ENCODE assay signal across 23 mouse cellular contexts in the genomic region with DNA sequence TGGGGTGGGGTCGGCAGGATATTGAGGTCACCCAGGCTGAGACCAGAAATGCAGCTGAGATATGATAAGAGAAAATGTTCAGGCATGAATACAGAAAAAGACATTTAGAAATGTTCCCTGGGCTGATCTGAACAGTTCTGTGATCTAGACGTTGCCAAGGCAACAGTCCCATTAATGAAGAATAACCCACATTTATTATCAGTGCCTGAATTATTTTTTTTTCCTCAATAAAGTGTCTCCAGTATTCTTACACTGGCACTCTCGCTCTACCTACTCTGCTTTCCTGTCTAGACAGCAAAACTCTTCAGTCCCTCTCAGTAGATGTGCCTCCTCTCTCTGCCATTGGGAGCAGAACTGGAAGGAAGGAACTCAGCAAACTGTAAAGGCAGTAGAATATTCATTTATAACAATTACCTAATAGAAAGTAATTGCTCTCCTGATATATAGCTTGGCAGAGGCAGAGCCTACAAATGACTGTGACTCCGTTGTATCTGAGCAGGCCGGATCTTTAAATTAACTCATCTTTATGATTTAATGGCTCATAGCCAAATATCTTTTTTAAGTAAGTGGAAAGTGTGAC. TPM values are rescaled to one million over a fixed set of nuclear protein-coding genes. Genes with fewer than 3 reads are reported as not detected.
DNase-seq lines count a peak whose midpoint lies in the region; ATAC-seq and TF ChIP-seq lines count a peak whose summit lies in the region.
"Had no signal": no experiment of that assay in that cellular context is flagged by ENCODE, and none has a peak within 500 bp of the region (broad histone marks: within the 10 kb centered on the region; RNA-seq: fewer than 3 reads in every experiment).

No protein-coding gene starts in this region.

- TF ChIP-seq CTCF in layer of hippocampus, adult 2 months (conservative IDR thresholded peaks at IDR 0.05) = no peak; the same call in 1 of the 2 replicates
- no peak for TF ChIP-seq CTCF in midbrain, postnatal 0 days (IDR thresholded peaks at IDR 0.05)

- intact Hi-C loops in left cerebral cortex, postnatal 4 days (cut with DNase I) = no loop called here

- 71% methylated on average over 5 of the region's 5 CpGs for WGBS in forebrain, embryonic 12.5 days
- WGBS in forebrain, embryonic 10.5 days = 96% methylated on average over 5 of the region's 5 CpGs
- 43% methylated on average over 5 of the region's 5 CpGs for WGBS in forebrain, embryonic 16.5 days
- 59% methylated on average over 5 of the region's 5 CpGs for WGBS in midbrain, postnatal 0 days

- H3K4me3 ChIP-seq in forebrain, embryonic 12.5 days (replicated peaks) = no peak overlapping the region
- no peak overlapping the region for H3K4me3 ChIP-seq in forebrain, embryonic 10.5 days
- peak overlapping the region; percentile 4; the same call in 1 of the 2 replicates for H3K4me3 ChIP-seq in layer of hippocampus, adult 2 months
- no peak overlapping the region for H3K4me3 ChIP-seq in forebrain, embryonic 16.5 days (replicated peaks; ENCODE audit: low read length)
- no peak overlapping the region for H3K4me3 ChIP-seq in midbrain, postnatal 0 days (ENCODE audit: low read depth, low read length)
- H3K4me3 ChIP-seq: embryonic facial prominence, embryonic 15.5 days; heart, adult 2 months; heart, embryonic 13.5 days; limb, embryonic 12.5 days; midbrain, embryonic 12.5 days had no signal

- no peaks in the 10 kb centered on the region for H3K36me3 ChIP-seq in forebrain, embryonic 12.5 days (replicated peaks)
- no peaks in the 10 kb centered on the region for H3K36me3 ChIP-seq in forebrain, embryonic 10.5 days (replicated peaks)
- no peaks in the 10 kb centered on the region for H3K36me3 ChIP-seq in forebrain, embryonic 16.5 days (ENCODE audit: control insufficient read depth, insufficient read depth)
- no peaks in the 10 kb centered on the region for H3K36me3 ChIP-seq in midbrain, postnatal 0 days (ENCODE audit: insufficient read depth, low read length)
- H3K36me3 ChIP-seq: embryonic facial prominence, embryonic 15.5 days; limb, embryonic 12.5 days; midbrain, embryonic 12.5 days had no signal

- no peak overlapping the region for H3K4me2 ChIP-seq in forebrain, embryonic 12.5 days
- H3K4me2 ChIP-seq in forebrain, embryonic 16.5 days (ENCODE audit: low read length) = peak overlapping the region; percentile 26
- H3K4me2 ChIP-seq in midbrain, postnatal 0 days (ENCODE audit: low read depth, low read length, poor library complexity, severe bottlenecking) = no peak overlapping the region
- H3K4me2 ChIP-seq: embryonic facial prominence, embryonic 15.5 days; heart, embryonic 13.5 days; limb, embryonic 12.5 days; liver, embryonic 11.5 days; midbrain, embryonic 12.5 days had no signal

- peaks cover 45% of the 10 kb centered on the region for H3K4me1 ChIP-seq in forebrain, embryonic 12.5 days
- H3K4me1 ChIP-seq in forebrain, embryonic 10.5 days = peaks cover 51% of the 10 kb centered on the region
- H3K4me1 ChIP-seq in forebrain, embryonic 16.5 days (replicated peaks; ENCODE audit: control insufficient read depth, insufficient read depth, low read length) = peaks cover 48% of the 10 kb centered on the region
- H3K4me1 ChIP-seq in midbrain, postnatal 0 days (ENCODE audit: insufficient read depth, low read length) = peaks cover 12% of the 10 kb centered on the region; the same call in 1 of the 2 replicates
- H3K4me1 ChIP-seq: embryonic facial prominence, embryonic 15.5 days; limb, embryonic 12.5 days had no signal

- ATAC-seq in forebrain, embryonic 12.5 days (ENCODE audit: low FRiP score) = no peak
- ATAC-seq in forebrain, embryonic 16.5 days = peak; percentile 56
- ATAC-seq in midbrain, postnatal 0 days (ENCODE audit: low FRiP score) = no peak
- ATAC-seq: activated CD4-positive, CD25-positive, alpha-beta regulatory T cell, adult 4 months; liver, postnatal 0 days; lung, postnatal 0 days had no signal

- no peak for DNase-seq in forebrain, embryonic 10.5 days (ENCODE audit: extremely low spot score, low spot score)
- DNase-seq in layer of hippocampus, adult 2 months (ENCODE audit: low spot score in 2 of 2) = no peak
- no peak for DNase-seq in layer of hippocampus, adult 9-11 months
- DNase-seq in midbrain, postnatal 0 days (ENCODE audit: low spot score) = peak; percentile 53
- DNase-seq in heart, adult 18-20 months = no peak
- DNase-seq in left cerebral cortex, postnatal 4 days = no peak
- DNase-seq: adrenal gland, postnatal 10 days; cerebellum, adult 9-11 months; gastrocnemius, postnatal 14 days; heart, adult 2 months; heart, postnatal 14 days; layer of hippocampus, postnatal 36 days; liver, postnatal 0 days; thymus, postnatal 14 days had no signal

- no peak overlapping the region for H3K9ac ChIP-seq in forebrain, embryonic 12.5 days
- H3K9ac ChIP-seq in forebrain, embryonic 16.5 days (replicated peaks; ENCODE audit: low read depth, low read length) = no peak overlapping the region
- H3K9ac ChIP-seq in midbrain, postnatal 0 days (replicated peaks; ENCODE audit: low read length, poor library complexity, severe bottlenecking) = no peak overlapping the region
- H3K9ac ChIP-seq: embryonic facial prominence, embryonic 15.5 days; heart, embryonic 13.5 days; limb, embryonic 12.5 days; liver, postnatal 0 days; midbrain, embryonic 12.5 days had no signal

- H3K27me3 ChIP-seq in forebrain, embryonic 12.5 days = 0 out of 2 replicates have a peak, but pooled peaks cover 4% of the 10 kb centered on the region
- H3K27me3 ChIP-seq in forebrain, embryonic 10.5 days (ENCODE audit: poor library complexity, severe bottlenecking) = no peaks in the 10 kb centered on the region
- no peaks in the 10 kb centered on the region for H3K27me3 ChIP-seq in forebrain, embryonic 16.5 days (replicated peaks; ENCODE audit: control insufficient read depth, insufficient read depth, low read length)
- H3K27me3 ChIP-seq in midbrain, postnatal 0 days (ENCODE audit: insufficient read depth, low read length) = no peaks in the 10 kb centered on the region
- H3K27me3 ChIP-seq: embryonic facial prominence, embryonic 15.5 days; heart, embryonic 13.5 days; limb, embryonic 12.5 days; midbrain, embryonic 12.5 days had no signal

- peak overlapping the region; percentile 37; the same call in 1 of the 2 replicates for H3K27ac ChIP-seq in forebrain, embryonic 12.5 days
- H3K27ac ChIP-seq in forebrain, embryonic 10.5 days = no peak overlapping the region
- peak overlapping the region; percentile 79 for H3K27ac ChIP-seq in layer of hippocampus, adult 2 months
- H3K27ac ChIP-seq in forebrain, embryonic 16.5 days (ENCODE audit: low read length) = peak overlapping the region; percentile 86
- H3K27ac ChIP-seq in midbrain, postnatal 0 days (ENCODE audit: low read depth, low read length) = peak overlapping the region; percentile 55
- H3K27ac ChIP-seq: embryonic facial prominence, embryonic 15.5 days; heart, embryonic 13.5 days; limb, embryonic 12.5 days; midbrain, embryonic 12.5 days had no signal

- no peaks in the 10 kb centered on the region for H3K9me3 ChIP-seq in forebrain, embryonic 12.5 days
- H3K9me3 ChIP-seq in forebrain, embryonic 10.5 days = no peaks in the 10 kb centered on the region
- H3K9me3 ChIP-seq in forebrain, embryonic 16.5 days (ENCODE audit: control insufficient read depth, low read length) = no peaks in the 10 kb centered on the region
- no peaks in the 10 kb centered on the region for H3K9me3 ChIP-seq in midbrain, postnatal 0 days (ENCODE audit: low read length)
- H3K9me3 ChIP-seq: embryonic facial prominence, embryonic 15.5 days; heart, embryonic 13.5 days; limb, embryonic 12.5 days; midbrain, embryonic 12.5 days had no signal

RNA-seq across cellular contexts. Expression of gene Cap2, which starts 47.0 kb away (rescaled TPM):
- 10.4 and 10.9 TPM in 2 replicates for polyA plus RNA-seq in forebrain, embryonic 12.5 days (2016; fragmentation: Nextera tagmentation; extraction: Ambion mirVana)
- 7.0 and 7.3 TPM in 2 replicates for polyA plus RNA-seq in forebrain, embryonic 10.5 days (2016; fragmentation: Nextera tagmentation; extraction: Ambion mirVana)
- 100 to 1,000 TPM; 216 to 220 TPM for total RNA-seq in layer of hippocampus, adult 2 months (2021)
- polyA plus RNA-seq in forebrain, embryonic 16.5 days (2015; fragmentation: Nextera tagmentation; extraction: Ambion mirVana) = 15.6 and 18.0 TPM in 2 replicates
- total RNA-seq in midbrain, postnatal 0 days (2014; rRNA removed) = 17.5 and 21.9 TPM in 2 replicates
- 11.7 and 13.1 TPM in 2 replicates for polyA plus RNA-seq in midbrain, postnatal 0 days (2015; fragmentation: Nextera tagmentation; extraction: Ambion mirVana)
- 100 to 1,000 TPM; 133 to 144 TPM for total RNA-seq in heart, adult 18-20 months (2021)
- 10 to 100 TPM; 23.1 to 23.6 TPM for total RNA-seq in left cerebral cortex, postnatal 4 days (2021)
